Mouse (Mus musculus) lung, postnatal 0 days (tissue): ENCODE results near the gene Arpc4.

Experiments used
- CTCF ChIP-seq: IDR thresholded peaks from 2 replicates; pipeline ENCODE4 v1.5.1; 2016; ENCODE audit warnings: antibody characterized with exemption, mild to moderate bottlenecking
- EP300 ChIP-seq: IDR thresholded peaks from 2 replicates; pipeline ENCODE4 v1.6.1; 2016; ENCODE audit warnings: antibody characterized with exemption, mild to moderate bottlenecking, control low read depth

DNA sequence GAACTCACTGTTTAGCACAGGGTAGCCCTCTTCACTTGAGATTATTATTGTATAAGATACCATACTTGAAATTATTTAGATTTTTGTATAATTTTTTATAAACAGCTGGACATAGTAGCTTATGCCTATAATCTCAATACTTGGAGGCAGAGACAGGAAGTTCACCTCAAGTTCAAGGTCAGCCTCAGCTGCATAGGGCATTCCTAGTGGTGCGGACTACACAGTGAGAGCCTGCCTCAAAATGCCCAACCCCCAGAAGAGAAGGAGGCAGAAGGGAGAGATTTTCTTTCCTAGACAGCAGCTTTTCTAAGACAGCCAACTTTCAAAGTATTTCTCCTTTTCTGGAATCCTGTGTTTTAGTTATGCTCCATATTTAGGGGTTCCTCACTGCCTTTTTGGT, 26.8 kb upstream of the Arpc4 start:
- TF ChIP-seq CTCF: no peak
- no peak for TF ChIP-seq EP300
